Mouse (Mus musculus): ENCODE results near the gene Plcb1. TPM values are rescaled to one million over a fixed set of nuclear protein-coding genes. Genes with fewer than 3 reads are reported as not detected.
"Not testable (repeated sequence)": the region's sequence is repeated elsewhere in the genome, so short reads cannot be mapped to it uniquely, and the experiment has no call there.

Gene Plcb1
- polyA plus RNA-seq, 1 experiment from 2014 or later: 7.5 TPM

DNA sequence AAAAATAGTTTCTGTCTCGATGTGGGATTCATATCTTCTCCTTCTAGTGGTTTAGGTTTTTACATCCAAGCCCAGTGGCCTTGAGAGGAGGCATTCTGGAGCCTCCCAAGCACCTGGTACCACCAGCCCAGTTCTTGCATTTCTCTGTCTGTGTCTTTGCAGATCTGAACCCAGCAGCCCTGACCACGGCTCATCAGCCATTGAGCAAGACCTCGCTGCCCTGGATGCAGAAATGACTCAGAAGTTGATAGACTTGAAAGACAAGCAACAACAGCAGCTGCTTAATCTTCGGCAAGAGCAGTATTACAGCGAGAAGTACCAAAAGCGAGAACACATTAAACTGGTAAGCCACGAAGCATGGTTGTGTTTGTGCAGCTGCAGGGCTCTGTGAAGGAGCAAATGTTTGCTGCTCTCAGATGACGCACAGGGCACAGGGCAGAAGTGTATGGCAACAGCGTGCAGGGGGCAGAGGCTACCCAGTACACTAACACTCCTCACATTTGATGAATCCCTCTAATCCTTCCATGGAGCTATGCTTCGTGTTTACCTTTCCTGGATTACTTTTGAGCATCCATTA is 584.5 kb downstream of the Plcb1 start:
- H3K36me3 ChIP-seq: no peaks in the 10 kb centered on the region
- H3K9me3 ChIP-seq: no peaks in the 10 kb centered on the region
- H3K27ac ChIP-seq: no peak overlapping the region
- WGBS: 71% methylated on average over 10 of the region's 10 CpGs
- no peak overlapping the region for H3K4me3 ChIP-seq
- DNase-seq (ENCODE audit: low spot score): no peak
- no peaks in the 10 kb centered on the region for H3K27me3 ChIP-seq (ENCODE audit: insufficient read depth, poor library complexity, severe bottlenecking)
- H3K4me1 ChIP-seq: peaks cover 11% of the 10 kb centered on the region; the same call in 1 of the 2 replicates

DNA sequence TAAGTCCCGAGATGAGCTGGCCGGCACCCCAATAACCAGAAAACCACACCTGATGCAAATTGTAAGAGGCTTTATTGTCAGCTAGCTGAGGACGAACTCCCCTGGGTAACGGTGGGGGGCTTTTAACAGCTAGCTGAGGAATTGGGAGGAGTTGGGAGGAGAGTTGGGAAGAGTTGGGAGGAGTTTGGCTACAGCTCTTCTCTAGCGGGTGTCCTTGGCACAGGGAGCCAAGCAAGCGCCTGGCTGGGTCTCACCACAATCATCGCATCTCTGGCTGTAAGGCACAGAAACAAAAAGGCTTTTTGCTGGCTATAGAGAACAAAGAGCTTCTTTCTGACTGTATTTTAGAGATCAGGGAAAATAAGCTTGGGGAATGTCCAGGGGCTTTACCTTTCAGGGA is 594.9 kb downstream of the Plcb1 start:
- not testable (repeated sequence) for H3K9me3 ChIP-seq; H3K4me3 ChIP-seq; H3K36me3 ChIP-seq; H3K27ac ChIP-seq; H3K4me1 ChIP-seq; DNase-seq (ENCODE audit: low spot score); H3K27me3 ChIP-seq (ENCODE audit: insufficient read depth, poor library complexity, severe bottlenecking)
- WGBS: 22% methylated on average over 7 of the region's 7 CpGs

DNA sequence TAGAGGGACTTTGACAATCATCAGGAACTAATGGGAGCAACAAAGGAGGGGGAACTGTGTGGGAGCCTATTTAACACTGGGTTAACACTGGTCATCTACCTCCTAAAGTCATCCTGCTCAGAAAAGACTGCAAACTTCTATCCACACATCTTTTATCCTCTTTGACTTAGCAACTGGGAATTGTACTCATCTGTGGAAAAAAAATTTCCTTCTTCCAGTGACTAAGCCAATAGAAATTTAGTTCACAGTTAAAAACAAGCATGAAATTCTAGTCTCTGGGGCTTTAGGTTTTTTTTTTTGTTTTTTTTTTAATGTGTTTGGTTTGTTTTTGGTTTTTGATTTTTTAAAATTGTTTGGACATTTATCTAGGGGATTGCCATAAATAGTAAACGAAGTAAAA is 595.5 kb downstream of the Plcb1 start:
- DNase-seq (ENCODE audit: low spot score): no peak
- Histone ChIP-seq H3K36me3 (no peaks in the 10 kb centered on the region), H3K4me3 (no peak overlapping the region), H3K4me1 (no peaks in the 10 kb centered on the region), H3K9me3 (no peaks in the 10 kb centered on the region), H3K27ac (no peak overlapping the region), H3K27me3 (ENCODE audit: insufficient read depth, poor library complexity, severe bottlenecking) (no peaks in the 10 kb centered on the region)
- 75% methylated on average over 1 of the region's 1 CpGs for WGBS

DNA sequence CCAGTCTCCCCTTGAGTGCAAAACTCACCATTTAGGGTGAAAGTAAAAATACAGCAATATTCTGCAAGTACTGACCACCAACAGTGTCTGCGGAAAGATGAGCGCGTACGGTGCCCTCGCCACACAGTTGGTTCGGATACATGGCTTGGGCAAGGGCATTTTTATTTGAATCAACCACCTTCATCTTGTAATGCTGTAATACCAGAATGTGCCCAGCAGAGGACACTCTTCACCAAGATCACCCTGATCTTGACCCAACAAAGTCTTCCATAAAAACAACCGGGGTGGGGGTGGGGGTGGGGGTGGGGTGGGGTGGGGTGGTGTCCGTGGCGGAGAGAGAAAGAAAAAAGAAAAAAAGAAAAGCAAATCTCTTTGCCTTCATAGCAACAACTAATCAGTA is 602.1 kb downstream of the Plcb1 start:
- Histone ChIP-seq H3K27ac (no peak overlapping the region), H3K4me3 (no peak overlapping the region), H3K9me3 (no peaks in the 10 kb centered on the region), H3K4me1 (no peaks in the 10 kb centered on the region), H3K36me3 (no peaks in the 10 kb centered on the region), H3K27me3 (ENCODE audit: insufficient read depth, poor library complexity, severe bottlenecking) (no peaks in the 10 kb centered on the region)
- 55% methylated on average over 9 of the region's 9 CpGs for WGBS
- no peak for DNase-seq (ENCODE audit: low spot score)

DNA sequence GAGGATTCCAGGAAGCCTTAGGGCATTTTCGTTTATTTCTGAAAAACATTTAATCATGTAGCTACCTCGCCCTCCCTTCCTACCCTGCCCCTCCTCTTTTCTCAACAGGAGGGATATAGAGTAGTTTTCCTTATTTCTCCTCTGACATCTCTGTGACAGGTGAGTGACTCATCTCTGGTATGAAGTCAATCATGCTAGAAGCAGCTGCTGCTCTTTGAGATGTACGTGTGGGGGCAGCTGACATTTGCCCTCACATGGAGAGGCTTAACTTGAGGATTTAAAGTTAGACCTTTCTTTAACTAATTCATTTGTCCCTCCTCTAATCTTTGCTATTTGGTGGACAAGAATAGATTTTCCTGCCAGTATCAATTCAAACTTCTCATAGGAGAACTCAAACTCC is 608.8 kb downstream of the Plcb1 start:
- Histone ChIP-seq H3K27ac (no peak overlapping the region), H3K27me3 (ENCODE audit: insufficient read depth, poor library complexity, severe bottlenecking) (no peaks in the 10 kb centered on the region), H3K4me3 (no peak overlapping the region), H3K4me1 (no peaks in the 10 kb centered on the region), H3K9me3 (no peaks in the 10 kb centered on the region), H3K36me3 (no peaks in the 10 kb centered on the region)
- no peak for DNase-seq (ENCODE audit: low spot score)
- WGBS: 83% methylated on average over 3 of the region's 3 CpGs

DNA sequence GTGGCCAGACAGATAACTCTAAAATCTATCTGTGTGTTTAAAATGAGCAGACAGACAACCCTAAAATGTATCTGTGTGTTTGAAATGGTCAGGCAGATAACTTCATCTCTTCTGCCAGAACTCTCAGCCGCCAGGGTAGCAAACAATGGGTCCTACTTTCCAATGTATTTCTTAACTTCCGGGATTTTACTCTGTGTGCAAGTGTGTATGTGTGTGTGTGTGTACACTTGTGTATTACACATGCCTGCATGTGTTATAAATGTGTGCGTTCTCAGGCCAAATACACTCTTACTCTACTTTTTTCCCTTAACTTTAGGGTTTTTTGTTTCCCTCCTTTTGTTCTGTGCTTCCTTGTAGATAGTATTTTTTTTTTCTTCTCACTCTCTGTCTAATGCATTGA is 610.5 kb downstream of the Plcb1 start:
- Histone ChIP-seq H3K4me3 (no peak overlapping the region), H3K27me3 (ENCODE audit: insufficient read depth, poor library complexity, severe bottlenecking) (no peaks in the 10 kb centered on the region), H3K27ac (no peak overlapping the region), H3K9me3 (no peaks in the 10 kb centered on the region), H3K4me1 (no peaks in the 10 kb centered on the region), H3K36me3 (no peaks in the 10 kb centered on the region)
- no peak for DNase-seq (ENCODE audit: low spot score)
- WGBS: 72% methylated on average over 3 of the region's 3 CpGs

DNA sequence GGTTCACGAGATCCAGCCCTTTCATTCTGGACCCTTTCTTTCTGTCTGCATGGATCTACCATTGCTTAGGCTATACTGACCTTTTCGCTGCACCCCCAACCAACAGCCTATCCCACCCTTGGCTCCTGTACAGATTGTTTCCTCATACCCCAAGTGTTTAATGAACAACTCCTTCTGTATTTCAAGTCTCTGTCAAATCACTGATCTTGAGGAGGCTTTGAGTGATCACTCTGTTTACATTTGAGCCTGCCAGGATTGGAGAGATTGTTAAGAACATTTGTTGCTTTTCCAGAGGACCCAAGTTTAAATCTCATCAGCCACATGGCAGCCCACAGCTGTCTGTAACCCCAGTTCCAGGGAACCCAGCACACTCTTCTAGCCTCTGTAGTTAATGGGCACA is 612.1 kb downstream of the Plcb1 start:
- DNase-seq (ENCODE audit: low spot score): no peak
- Histone ChIP-seq H3K4me3 (no peak overlapping the region), H3K27me3 (ENCODE audit: insufficient read depth, poor library complexity, severe bottlenecking) (no peaks in the 10 kb centered on the region), H3K9me3 (no peaks in the 10 kb centered on the region), H3K4me1 (no peaks in the 10 kb centered on the region), H3K27ac (no peak overlapping the region), H3K36me3 (no peaks in the 10 kb centered on the region)
- WGBS: 91% methylated on average over 2 of the region's 2 CpGs

DNA sequence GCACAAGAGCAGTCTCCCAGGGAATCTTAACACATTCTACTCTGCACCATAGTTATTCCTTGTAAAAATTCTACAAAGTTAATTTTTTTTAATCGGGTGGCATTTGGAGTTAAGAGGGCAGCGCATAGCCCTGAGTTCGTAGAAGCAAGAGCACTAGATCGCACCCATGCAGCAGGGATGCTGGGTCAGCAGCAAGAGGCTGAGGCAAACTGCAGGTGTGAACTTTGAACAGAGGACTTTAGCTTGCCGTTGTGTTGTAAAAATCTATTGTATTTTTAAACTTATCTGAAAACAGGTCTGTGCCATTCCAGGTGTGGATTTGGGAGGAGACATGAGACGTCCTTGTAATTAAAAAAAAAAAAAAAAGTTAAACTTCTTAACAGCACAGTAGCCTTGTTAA is 613.9 kb downstream of the Plcb1 start:
- H3K4me1 ChIP-seq: no peaks in the 10 kb centered on the region
- no peaks in the 10 kb centered on the region for H3K9me3 ChIP-seq
- H3K27me3 ChIP-seq (ENCODE audit: insufficient read depth, poor library complexity, severe bottlenecking): no peaks in the 10 kb centered on the region
- 88% methylated on average over 6 of the region's 6 CpGs for WGBS
- no peak for DNase-seq (ENCODE audit: low spot score)
- H3K36me3 ChIP-seq: no peaks in the 10 kb centered on the region
- H3K4me3 ChIP-seq: no peak overlapping the region
- H3K27ac ChIP-seq: no peak overlapping the region

DNA sequence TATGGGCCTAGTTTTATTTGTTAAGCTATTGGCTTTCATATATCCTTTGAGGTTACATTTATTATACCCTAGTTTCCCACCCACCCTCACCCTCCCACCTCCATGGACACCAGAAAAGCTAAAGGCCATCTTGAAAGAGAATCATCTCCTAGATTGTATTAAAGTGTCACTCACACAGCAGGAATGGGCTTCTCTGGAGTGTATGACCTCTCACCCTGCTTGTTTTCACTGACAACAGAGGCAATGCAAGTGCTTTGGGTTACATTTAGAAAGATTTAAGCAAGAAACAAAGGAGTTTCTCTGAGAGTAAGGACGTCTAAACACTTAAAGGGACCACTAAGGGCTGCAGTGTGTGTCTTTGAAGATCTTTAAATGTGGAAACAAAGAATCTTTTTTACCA is 617.0 kb downstream of the Plcb1 start:
- DNase-seq (ENCODE audit: low spot score): no peak
- Histone ChIP-seq H3K4me3 (no peak overlapping the region), H3K27me3 (ENCODE audit: insufficient read depth, poor library complexity, severe bottlenecking) (no peaks in the 10 kb centered on the region), H3K4me1 (no peaks in the 10 kb centered on the region), H3K9me3 (no peaks in the 10 kb centered on the region), H3K36me3 (no peaks in the 10 kb centered on the region), H3K27ac (no peak overlapping the region)
- 36% methylated on average over 1 of the region's 1 CpGs for WGBS

DNA sequence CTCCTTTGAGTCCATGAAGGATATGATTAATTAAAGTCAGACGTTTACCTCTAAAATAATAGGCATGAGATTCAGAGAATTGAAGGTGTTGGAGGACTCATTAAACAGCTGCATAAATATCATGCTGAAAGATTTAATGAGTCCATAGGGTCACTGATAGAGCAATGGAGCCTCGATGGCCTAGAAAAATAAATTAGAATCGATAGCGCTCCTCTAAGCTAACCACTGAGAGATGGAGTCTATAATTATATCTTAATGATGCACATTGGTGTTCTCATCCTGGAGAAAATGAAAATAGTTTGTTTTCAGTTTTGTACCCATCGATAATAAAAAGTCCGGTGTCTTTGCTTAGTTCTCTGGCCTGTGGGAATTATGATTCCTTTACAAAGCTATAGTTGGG is 617.5 kb downstream of the Plcb1 start:
- 92% methylated on average over 6 of the region's 6 CpGs for WGBS
- Histone ChIP-seq H3K4me1 (no peaks in the 10 kb centered on the region), H3K9me3 (no peaks in the 10 kb centered on the region), H3K4me3 (no peak overlapping the region), H3K27me3 (ENCODE audit: insufficient read depth, poor library complexity, severe bottlenecking) (no peaks in the 10 kb centered on the region), H3K27ac (no peak overlapping the region), H3K36me3 (no peaks in the 10 kb centered on the region)
- DNase-seq (ENCODE audit: low spot score): no peak

DNA sequence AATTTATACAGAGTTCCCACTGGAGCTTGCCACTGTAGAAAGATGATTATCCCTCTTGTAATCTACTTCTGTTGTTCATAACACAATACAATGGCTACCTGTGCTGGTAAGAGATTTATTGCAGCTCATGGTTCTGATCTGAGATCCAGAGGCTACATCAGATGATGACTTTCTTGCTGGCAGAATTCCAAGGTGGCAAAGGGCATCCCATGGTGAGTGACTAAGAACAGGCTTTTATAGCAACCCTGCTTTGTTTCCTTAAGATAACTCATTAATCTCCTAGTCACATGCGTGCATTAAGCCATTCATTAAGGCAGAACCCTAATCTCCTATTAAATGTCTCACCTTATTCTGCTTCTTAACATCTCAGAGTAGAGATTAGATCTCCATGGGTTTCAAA is 618.2 kb downstream of the Plcb1 start:
- no peak overlapping the region for H3K4me3 ChIP-seq
- no peaks in the 10 kb centered on the region for H3K9me3 ChIP-seq
- DNase-seq (ENCODE audit: low spot score): no peak
- 53% methylated on average over 1 of the region's 1 CpGs for WGBS
- no peaks in the 10 kb centered on the region for H3K4me1 ChIP-seq
- no peaks in the 10 kb centered on the region for H3K27me3 ChIP-seq (ENCODE audit: insufficient read depth, poor library complexity, severe bottlenecking)
- H3K27ac ChIP-seq: no peak overlapping the region
- no peaks in the 10 kb centered on the region for H3K36me3 ChIP-seq

DNA sequence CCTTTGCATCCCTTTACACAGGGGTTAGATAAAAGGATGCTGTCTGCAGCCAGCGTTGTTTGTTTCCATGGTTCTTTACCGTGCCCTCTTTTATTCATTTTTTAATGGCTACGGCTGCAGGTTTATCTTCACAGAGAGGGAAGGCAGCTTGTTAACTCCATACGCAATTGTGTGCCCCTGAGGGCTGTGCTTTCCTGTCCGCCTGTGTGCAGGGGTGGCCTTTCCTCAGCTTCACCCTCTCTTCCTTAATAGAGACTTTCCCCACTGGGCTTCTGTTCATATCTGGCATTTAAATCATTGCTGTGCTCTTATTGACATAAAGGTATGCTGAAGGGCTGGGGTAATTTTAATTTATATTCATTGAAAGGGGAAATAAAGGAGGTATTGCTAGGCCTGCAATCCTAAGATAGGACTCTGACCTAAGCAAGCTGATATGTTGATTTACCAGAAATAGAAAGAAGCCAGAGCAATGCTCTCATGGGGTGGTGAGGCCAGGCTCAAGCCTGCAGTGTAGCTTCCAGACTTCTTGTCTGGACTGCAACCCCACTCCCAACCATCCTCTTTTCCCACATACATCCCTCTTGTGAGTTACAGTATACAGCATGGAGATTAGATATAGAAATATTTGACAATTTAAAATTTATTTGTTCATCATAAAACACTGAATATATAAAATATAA is 623.7 kb downstream of the Plcb1 start:
- Histone ChIP-seq H3K4me3 (no peak overlapping the region), H3K9me3 (no peaks in the 10 kb centered on the region), H3K27me3 (ENCODE audit: insufficient read depth, poor library complexity, severe bottlenecking) (no peaks in the 10 kb centered on the region), H3K27ac (peak overlapping the region; percentile 75), H3K4me1 (peaks cover 6% of the 10 kb centered on the region; the same call in 1 of the 2 replicates), H3K36me3 (no peaks in the 10 kb centered on the region)
- WGBS: 49% methylated on average over 5 of the region's 5 CpGs
- DNase-seq (ENCODE audit: low spot score): no peak

DNA sequence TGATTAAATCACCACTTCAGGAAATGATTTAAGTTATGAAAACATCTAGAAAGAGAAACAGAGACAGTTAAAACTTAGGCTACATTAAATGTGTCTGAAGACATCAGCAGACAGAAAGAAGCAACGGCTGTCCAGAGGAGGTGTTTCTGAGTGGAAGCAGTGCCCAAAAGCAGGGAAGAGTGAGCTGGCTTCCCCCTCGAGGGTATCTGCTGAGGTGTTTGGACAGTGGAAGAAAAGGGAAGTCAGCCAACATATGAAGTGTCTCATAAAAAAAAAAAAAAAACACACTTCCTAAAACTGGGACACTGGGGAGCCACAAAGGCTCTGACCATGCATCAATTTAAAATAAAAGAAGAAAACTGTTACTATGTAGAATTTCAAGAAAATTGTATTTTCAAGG is 625.8 kb downstream of the Plcb1 start:
- H3K27me3 ChIP-seq (ENCODE audit: insufficient read depth, poor library complexity, severe bottlenecking): no peaks in the 10 kb centered on the region
- H3K4me1 ChIP-seq: peaks cover 6% of the 10 kb centered on the region; the same call in 1 of the 2 replicates
- H3K36me3 ChIP-seq: no peaks in the 10 kb centered on the region
- 37% methylated on average over 2 of the region's 2 CpGs for WGBS
- DNase-seq (ENCODE audit: low spot score): no peak
- H3K9me3 ChIP-seq: no peaks in the 10 kb centered on the region
- H3K4me3 ChIP-seq: no peak overlapping the region
- H3K27ac ChIP-seq: no peak overlapping the region

DNA sequence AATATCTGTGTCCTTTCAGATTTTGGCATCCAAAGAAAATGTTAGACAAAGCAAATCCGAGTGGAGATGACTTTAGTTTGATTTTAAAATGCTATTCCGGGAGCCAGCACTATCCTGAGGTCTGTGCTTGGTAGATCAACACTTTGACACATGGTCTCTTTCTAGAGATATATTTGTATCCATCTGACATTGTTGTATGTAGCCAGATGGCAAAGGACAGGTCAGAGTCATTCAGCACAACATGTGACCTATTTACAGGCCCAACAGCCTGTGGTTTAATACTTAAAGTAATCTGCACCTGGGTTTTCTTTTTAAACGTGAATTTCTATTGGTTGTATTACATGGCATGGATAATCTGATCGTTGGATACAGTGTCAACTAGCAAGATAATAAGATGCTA is 629.3 kb downstream of the Plcb1 start:
- no peak for DNase-seq (ENCODE audit: low spot score)

More for the DNA sequence above, 629.3 kb downstream of the Plcb1 start:
- no peak overlapping the region for H3K27ac ChIP-seq
- no peaks in the 10 kb centered on the region for H3K9me3 ChIP-seq
- H3K27me3 ChIP-seq (ENCODE audit: insufficient read depth, poor library complexity, severe bottlenecking): no peaks in the 10 kb centered on the region
- H3K4me3 ChIP-seq: no peak overlapping the region
- 0 out of 2 replicates have a peak, but pooled peaks cover 4% of the 10 kb centered on the region for H3K4me1 ChIP-seq
- H3K36me3 ChIP-seq: no peaks in the 10 kb centered on the region
- WGBS: 69% methylated on average over 4 of the region's 4 CpGs
